Mouse (Mus musculus): Measurements from ENCODE around the gene Ceacam9. TPM values are rescaled to one million over a fixed set of nuclear protein-coding genes. Genes with fewer than 3 reads are reported as not detected.
A peak's percentile ranks its signal among the peaks of the same experiment; 100 is the strongest.

Gene Ceacam9
- polyA plus RNA-seq, 1 experiment from 2014 or later, result not detected

- 89% methylated on average over 4 of the region's 4 CpGs for WGBS
- no peak overlapping the region for H3K27ac ChIP-seq
- no peak overlapping the region for H3K4me2 ChIP-seq
- no peak for ATAC-seq (replicated peaks; ENCODE audit: insufficient number of reproducible peaks, insufficient read depth, low FRiP score, low read depth)
- H3K4me1 ChIP-seq (replicated peaks), result peaks cover 16% of the 10 kb centered on the region
- H3K27me3 ChIP-seq, result no peaks in the 10 kb centered on the region
- H3K4me3 ChIP-seq, result no peak overlapping the region
- H3K36me3 ChIP-seq, result peaks cover 63% of the 10 kb centered on the region
- no peaks in the 10 kb centered on the region for H3K9me3 ChIP-seq (replicated peaks)
- H3K9ac ChIP-seq, result no peak overlapping the region
Measured at GRCm38 (mm10) chr7:16745373-16745772, 23.6 kb downstream of the Ceacam9 start.

GRCm38 (mm10) chr7:16746093-16746492, 24.4 kb downstream of the Ceacam9 start:
- Histone ChIP-seq H3K4me2 (no peak overlapping the region), H3K27ac (no peak overlapping the region), H3K9ac (no peak overlapping the region), H3K9me3 (replicated peaks) (no peaks in the 10 kb centered on the region), H3K4me3 (no peak overlapping the region), H3K36me3 (peaks cover 62% of the 10 kb centered on the region), H3K27me3 (no peaks in the 10 kb centered on the region), H3K4me1 (replicated peaks) (peaks cover 16% of the 10 kb centered on the region)
- 55% methylated on average over 3 of the region's 3 CpGs for WGBS
- ATAC-seq (replicated peaks; ENCODE audit: insufficient number of reproducible peaks, insufficient read depth, low FRiP score, low read depth), result no peak

- H3K9me3 ChIP-seq (replicated peaks), result no peaks in the 10 kb centered on the region
- no peaks in the 10 kb centered on the region for H3K27me3 ChIP-seq
- no peak overlapping the region for H3K27ac ChIP-seq
- peaks cover 58% of the 10 kb centered on the region for H3K36me3 ChIP-seq
- 90% methylated on average over 6 of the region's 6 CpGs for WGBS
- no peak overlapping the region for H3K9ac ChIP-seq
- no peak overlapping the region for H3K4me3 ChIP-seq
- peaks cover 16% of the 10 kb centered on the region for H3K4me1 ChIP-seq (replicated peaks)
- H3K4me2 ChIP-seq, result no peak overlapping the region
- ATAC-seq (replicated peaks; ENCODE audit: insufficient number of reproducible peaks, insufficient read depth, low FRiP score, low read depth), result no peak
Measured at GRCm38 (mm10) chr7:16747656-16748055, 25.9 kb downstream of the Ceacam9 start.

- Histone ChIP-seq H3K9ac (no peak overlapping the region), H3K4me3 (no peak overlapping the region), H3K36me3 (peaks cover 29% of the 10 kb centered on the region), H3K4me2 (no peak overlapping the region), H3K9me3 (replicated peaks) (no peaks in the 10 kb centered on the region), H3K27me3 (no peaks in the 10 kb centered on the region), H3K27ac (no peak overlapping the region), H3K4me1 (replicated peaks) (peaks cover 14% of the 10 kb centered on the region)
- ATAC-seq (replicated peaks; ENCODE audit: insufficient number of reproducible peaks, insufficient read depth, low FRiP score, low read depth), result no peak
- 81% methylated on average over 12 of the region's 12 CpGs for WGBS
Measured at GRCm38 (mm10) chr7:16752016-16752415, 30.3 kb downstream of the Ceacam9 start.

GRCm38 (mm10) chr7:16755362-16756017, 33.8 kb downstream of the Ceacam9 start:
- 36% methylated on average over 17 of the region's 17 CpGs for WGBS
- no peak overlapping the region for H3K4me3 ChIP-seq
- no peak for ATAC-seq (replicated peaks; ENCODE audit: insufficient number of reproducible peaks, insufficient read depth, low FRiP score, low read depth)
- no peaks in the 10 kb centered on the region for H3K27me3 ChIP-seq
- peak overlapping the region; percentile 14 for H3K27ac ChIP-seq
- no peaks in the 10 kb centered on the region for H3K9me3 ChIP-seq (replicated peaks)
- H3K36me3 ChIP-seq, result no peaks in the 10 kb centered on the region
- no peak overlapping the region for H3K4me2 ChIP-seq
- peaks cover 16% of the 10 kb centered on the region for H3K4me1 ChIP-seq (replicated peaks)
- H3K9ac ChIP-seq, result no peak overlapping the region

GRCm38 (mm10) chr7:16758872-16759574, 37.3 kb downstream of the Ceacam9 start:
- WGBS, result 68% methylated on average over 10 of the region's 11 CpGs
- peaks cover 20% of the 10 kb centered on the region for H3K4me1 ChIP-seq (replicated peaks)

GRCm38 (mm10) chr7:16760292-16760691, 38.6 kb downstream of the Ceacam9 start:
- 27% methylated on average over 8 of the region's 8 CpGs for WGBS
- 0 out of 2 replicates have a peak, but pooled peaks have one; percentile 40 for ATAC-seq (replicated peaks; ENCODE audit: insufficient number of reproducible peaks, insufficient read depth, low FRiP score, low read depth)
- peak overlapping the region; percentile 54 for H3K27ac ChIP-seq

More at GRCm38 (mm10) chr7:16758872-16759574, 37.3 kb downstream of the Ceacam9 start:
- Histone ChIP-seq H3K27me3 (no peaks in the 10 kb centered on the region), H3K9me3 (replicated peaks) (no peaks in the 10 kb centered on the region), H3K36me3 (no peaks in the 10 kb centered on the region), H3K4me3 (no peak overlapping the region), H3K9ac (no peak overlapping the region), H3K4me2 (no peak overlapping the region), H3K27ac (no peak overlapping the region)
- no peak for ATAC-seq (replicated peaks; ENCODE audit: insufficient number of reproducible peaks, insufficient read depth, low FRiP score, low read depth)

GRCm38 (mm10) chr7:16761005-16761481, 39.3 kb downstream of the Ceacam9 start:
- Histone ChIP-seq H3K27ac (peak overlapping the region; percentile 78), H3K9ac (no peak overlapping the region), H3K9me3 (replicated peaks) (no peaks in the 10 kb centered on the region), H3K4me2 (0 out of 2 replicates have a peak overlapping the region, but pooled peaks have one; percentile 18), H3K4me1 (replicated peaks) (peaks cover 12% of the 10 kb centered on the region), H3K27me3 (no peaks in the 10 kb centered on the region), H3K36me3 (no peaks in the 10 kb centered on the region), H3K4me3 (0 out of 2 replicates have a peak overlapping the region, but pooled peaks have one; percentile 8)
- peak; percentile 80; the same call in 1 of the 2 replicates for ATAC-seq (replicated peaks; ENCODE audit: insufficient number of reproducible peaks, insufficient read depth, low FRiP score, low read depth)
- 37% methylated on average over 10 of the region's 10 CpGs for WGBS

More at GRCm38 (mm10) chr7:16760292-16760691, 38.6 kb downstream of the Ceacam9 start:
- H3K4me1 ChIP-seq (replicated peaks), result peaks cover 18% of the 10 kb centered on the region
- H3K9me3 ChIP-seq (replicated peaks), result no peaks in the 10 kb centered on the region
- H3K4me2 ChIP-seq, result no peak overlapping the region
- H3K9ac ChIP-seq, result no peak overlapping the region
- H3K4me3 ChIP-seq, result no peak overlapping the region
- no peaks in the 10 kb centered on the region for H3K27me3 ChIP-seq
- no peaks in the 10 kb centered on the region for H3K36me3 ChIP-seq

- 48% methylated on average over 5 of the region's 5 CpGs for WGBS
- Histone ChIP-seq H3K4me2 (no peak overlapping the region), H3K36me3 (no peaks in the 10 kb centered on the region), H3K9me3 (replicated peaks) (no peaks in the 10 kb centered on the region), H3K9ac (no peak overlapping the region), H3K27ac (peak overlapping the region; percentile 53), H3K27me3 (no peaks in the 10 kb centered on the region), H3K4me3 (no peak overlapping the region), H3K4me1 (replicated peaks) (peaks cover 12% of the 10 kb centered on the region)
- no peak for ATAC-seq (replicated peaks; ENCODE audit: insufficient number of reproducible peaks, insufficient read depth, low FRiP score, low read depth)
Measured at GRCm38 (mm10) chr7:16761630-16762029, 39.9 kb downstream of the Ceacam9 start.

- WGBS, result 79% methylated on average over 7 of the region's 7 CpGs
- Histone ChIP-seq H3K4me3 (no peak overlapping the region), H3K36me3 (no peaks in the 10 kb centered on the region), H3K4me2 (no peak overlapping the region), H3K27ac (no peak overlapping the region), H3K9me3 (replicated peaks) (no peaks in the 10 kb centered on the region), H3K4me1 (replicated peaks) (peaks cover 12% of the 10 kb centered on the region), H3K9ac (no peak overlapping the region), H3K27me3 (no peaks in the 10 kb centered on the region)
- no peak for ATAC-seq (replicated peaks; ENCODE audit: insufficient number of reproducible peaks, insufficient read depth, low FRiP score, low read depth)
Measured at GRCm38 (mm10) chr7:16763463-16764218, 41.9 kb downstream of the Ceacam9 start.

- Histone ChIP-seq H3K4me3 (no peak overlapping the region), H3K9ac (no peak overlapping the region), H3K27ac (no peak overlapping the region), H3K9me3 (replicated peaks) (no peaks in the 10 kb centered on the region), H3K36me3 (no peaks in the 10 kb centered on the region), H3K4me2 (no peak overlapping the region), H3K4me1 (replicated peaks) (peaks cover 4% of the 10 kb centered on the region; the same call in 1 of the 2 replicates), H3K27me3 (no peaks in the 10 kb centered on the region)
- 58% methylated on average over 2 of the region's 2 CpGs for WGBS
- no peak for ATAC-seq (replicated peaks; ENCODE audit: insufficient number of reproducible peaks, insufficient read depth, low FRiP score, low read depth)
Measured at GRCm38 (mm10) chr7:16766443-16766842, 44.7 kb downstream of the Ceacam9 start.
